Mouse (Mus musculus) monocyte, adult 2 months (primary cell): Measurements from ENCODE around the gene Slc2a9.
"Not testable (repeated sequence)": the region's sequence is repeated elsewhere in the genome, so short reads cannot be mapped to it uniquely, and the experiment has no call there.

Source experiments
- DNase-seq, 2 experiments: peaks; one replicate each; pipeline ENCODE4 v3.0.0; 2022; ENCODE audit warnings: low spot score in 2 of 2, low read depth in 1 of 2

The Slc2a9 gene

GRCm38 (mm10) chr5:38504116-38504515 lies 1.2 kb upstream of the Slc2a9 start:
- no peak for DNase-seq

GRCm38 (mm10) chr5:38500043-38500442 lies 2.9 kb downstream of the Slc2a9 start:
- peak in 1 of 2 experiments; percentile 12 for DNase-seq

- DNase-seq = no peak
These were observed 3.6 kb downstream of the Slc2a9 start for GRCm38 (mm10) chr5:38499316-38499811.

- no peak for DNase-seq
These were observed 4.5 kb downstream of the Slc2a9 start for GRCm38 (mm10) chr5:38498479-38498878.

GRCm38 (mm10) chr5:38496491-38497057 lies 6.4 kb downstream of the Slc2a9 start:
- DNase-seq = no peak

- DNase-seq = no peak
These were observed 9.1 kb downstream of the Slc2a9 start for GRCm38 (mm10) chr5:38493890-38494289.

- DNase-seq = no peak
These were observed 11.2 kb downstream of the Slc2a9 start for GRCm38 (mm10) chr5:38491763-38492162.

- no peak for DNase-seq
These were observed 13.2 kb downstream of the Slc2a9 start for GRCm38 (mm10) chr5:38489739-38490138.

GRCm38 (mm10) chr5:38488673-38489615 lies 14.0 kb downstream of the Slc2a9 start:
- no peak for DNase-seq

- no peak for DNase-seq
These were observed 14.9 kb downstream of the Slc2a9 start for GRCm38 (mm10) chr5:38488026-38488425.

GRCm38 (mm10) chr5:38487247-38487646 lies 15.7 kb downstream of the Slc2a9 start:
- no peak for DNase-seq

GRCm38 (mm10) chr5:38485946-38486345 lies 17.0 kb downstream of the Slc2a9 start:
- DNase-seq = no peak

- DNase-seq = no peak
These were observed 19.3 kb downstream of the Slc2a9 start for GRCm38 (mm10) chr5:38483518-38484110.

- DNase-seq = no peak
These were observed 21.9 kb downstream of the Slc2a9 start for GRCm38 (mm10) chr5:38480822-38481707.

- peak in 1 of 2 experiments; percentile 18 for DNase-seq
These were observed 22.8 kb downstream of the Slc2a9 start for GRCm38 (mm10) chr5:38479908-38480725.

GRCm38 (mm10) chr5:38479545-38479907 lies 23.4 kb downstream of the Slc2a9 start:
- DNase-seq = not testable (repeated sequence)

GRCm38 (mm10) chr5:38479027-38479426 lies 23.9 kb downstream of the Slc2a9 start:
- DNase-seq = no peak

- DNase-seq = no peak
These were observed 25.1 kb downstream of the Slc2a9 start for GRCm38 (mm10) chr5:38477731-38478445.

GRCm38 (mm10) chr5:38476861-38477565 lies 25.9 kb downstream of the Slc2a9 start:
- DNase-seq = no peak
